Mouse (Mus musculus): ENCODE data around the gene Anapc15-ps. TPM values are rescaled to one million over a fixed set of nuclear protein-coding genes. Genes with fewer than 3 reads are reported as not detected.

Gene Anapc15-ps
- polyA plus RNA-seq, 1 experiment from 2014 or later, result not detected

- TF ChIP-seq CTCF (IDR thresholded peaks at IDR 0.05; ENCODE audit: low read depth), result no peak
- Histone ChIP-seq H3K27me3 (ENCODE audit: insufficient read depth, low read length) (no peaks in the 10 kb centered on the region), H3K4me2 (ENCODE audit: low read length) (no peak overlapping the region), H3K36me3 (ENCODE audit: insufficient read depth, low read length) (no peaks in the 10 kb centered on the region), H3K9me3 (replicated peaks; ENCODE audit: low read length) (no peaks in the 10 kb centered on the region), H3K4me1 (replicated peaks; ENCODE audit: insufficient read depth, low read length) (peaks cover 6% of the 10 kb centered on the region; the same call in 1 of the 2 replicates), H3K27ac (no peak overlapping the region), H3K4me3 (replicated peaks; ENCODE audit: low read depth, low read length) (no peak overlapping the region), H3K9ac (ENCODE audit: low read depth, low read length) (no peak overlapping the region)
- WGBS, result 39% methylated on average over 6 of the region's 6 CpGs
- DNase-seq (ENCODE audit: low spot score), result no peak
- ATAC-seq (replicated peaks; ENCODE audit: low FRiP score, low read depth), result no peak
Observed at GRCm38 (mm10) chr10:95658836-95659343, 14.4 kb downstream of the Anapc15-ps start.

GRCm38 (mm10) chr10:95656236-95657225 is 16.7 kb downstream of the Anapc15-ps start:
- Histone ChIP-seq H3K36me3 (ENCODE audit: insufficient read depth, low read length) (no peaks in the 10 kb centered on the region), H3K4me2 (ENCODE audit: low read length) (no peak overlapping the region), H3K27me3 (ENCODE audit: insufficient read depth, low read length) (no peaks in the 10 kb centered on the region), H3K9ac (ENCODE audit: low read depth, low read length) (no peak overlapping the region), H3K9me3 (replicated peaks; ENCODE audit: low read length) (no peaks in the 10 kb centered on the region), H3K27ac (no peak overlapping the region), H3K4me1 (replicated peaks; ENCODE audit: insufficient read depth, low read length) (peaks cover 6% of the 10 kb centered on the region; the same call in 1 of the 2 replicates), H3K4me3 (replicated peaks; ENCODE audit: low read depth, low read length) (no peak overlapping the region)
- DNase-seq (ENCODE audit: low spot score) (no peak), ATAC-seq (replicated peaks; ENCODE audit: low FRiP score, low read depth) (peak; percentile 54; the same call in 1 of the 2 replicates)
- 65% methylated on average over 10 of the region's 10 CpGs for WGBS
- TF ChIP-seq CTCF (IDR thresholded peaks at IDR 0.05; ENCODE audit: low read depth), result no peak

GRCm38 (mm10) chr10:95652131-95652530 is 21.1 kb downstream of the Anapc15-ps start:
- Histone ChIP-seq H3K4me2 (ENCODE audit: low read length) (no peak overlapping the region), H3K4me1 (replicated peaks; ENCODE audit: insufficient read depth, low read length) (no peaks in the 10 kb centered on the region)
- WGBS, result 91% methylated on average over 5 of the region's 5 CpGs

GRCm38 (mm10) chr10:95648326-95648888 is 24.8 kb downstream of the Anapc15-ps start:
- H3K4me2 ChIP-seq (ENCODE audit: low read length), result no peak overlapping the region
- 84% methylated on average over 11 of the region's 11 CpGs for WGBS
- no peak for ATAC-seq (replicated peaks; ENCODE audit: low FRiP score, low read depth)
- no peaks in the 10 kb centered on the region for H3K9me3 ChIP-seq (replicated peaks; ENCODE audit: low read length)
- no peak overlapping the region for H3K4me3 ChIP-seq (replicated peaks; ENCODE audit: low read depth, low read length)
- TF ChIP-seq CTCF (IDR thresholded peaks at IDR 0.05; ENCODE audit: low read depth), result no peak
- no peak overlapping the region for H3K27ac ChIP-seq
- no peaks in the 10 kb centered on the region for H3K36me3 ChIP-seq (ENCODE audit: insufficient read depth, low read length)
- H3K9ac ChIP-seq (ENCODE audit: low read depth, low read length), result no peak overlapping the region
- H3K27me3 ChIP-seq (ENCODE audit: insufficient read depth, low read length), result no peaks in the 10 kb centered on the region
- H3K4me1 ChIP-seq (replicated peaks; ENCODE audit: insufficient read depth, low read length), result no peaks in the 10 kb centered on the region
- no peak for DNase-seq (ENCODE audit: low spot score)

More at GRCm38 (mm10) chr10:95652131-95652530, 21.1 kb downstream of the Anapc15-ps start:
- no peak overlapping the region for H3K9ac ChIP-seq (ENCODE audit: low read depth, low read length)
- no peak overlapping the region for H3K4me3 ChIP-seq (replicated peaks; ENCODE audit: low read depth, low read length)
- ATAC-seq (replicated peaks; ENCODE audit: low FRiP score, low read depth) (no peak), DNase-seq (ENCODE audit: low spot score) (no peak)
- TF ChIP-seq CTCF (IDR thresholded peaks at IDR 0.05; ENCODE audit: low read depth), result no peak
- no peaks in the 10 kb centered on the region for H3K36me3 ChIP-seq (ENCODE audit: insufficient read depth, low read length)
- no peaks in the 10 kb centered on the region for H3K9me3 ChIP-seq (replicated peaks; ENCODE audit: low read length)
- H3K27ac ChIP-seq, result no peak overlapping the region
- no peaks in the 10 kb centered on the region for H3K27me3 ChIP-seq (ENCODE audit: insufficient read depth, low read length)

GRCm38 (mm10) chr10:95647128-95647527 is 26.1 kb downstream of the Anapc15-ps start:
- no peak for DNase-seq (ENCODE audit: low spot score)
- no peak overlapping the region for H3K4me2 ChIP-seq (ENCODE audit: low read length)
- H3K9me3 ChIP-seq (replicated peaks; ENCODE audit: low read length), result no peaks in the 10 kb centered on the region
- H3K4me3 ChIP-seq (replicated peaks; ENCODE audit: low read depth, low read length), result no peak overlapping the region
- no peaks in the 10 kb centered on the region for H3K36me3 ChIP-seq (ENCODE audit: insufficient read depth, low read length)
- no peaks in the 10 kb centered on the region for H3K27me3 ChIP-seq (ENCODE audit: insufficient read depth, low read length)
- H3K27ac ChIP-seq, result no peak overlapping the region
- no peaks in the 10 kb centered on the region for H3K4me1 ChIP-seq (replicated peaks; ENCODE audit: insufficient read depth, low read length)
- TF ChIP-seq CTCF (IDR thresholded peaks at IDR 0.05; ENCODE audit: low read depth), result no peak
- ATAC-seq (replicated peaks; ENCODE audit: low FRiP score, low read depth), result no peak
- no peak overlapping the region for H3K9ac ChIP-seq (ENCODE audit: low read depth, low read length)
- 69% methylated on average over 9 of the region's 9 CpGs for WGBS

- DNase-seq (ENCODE audit: low spot score), result no peak
- no peaks in the 10 kb centered on the region for H3K27me3 ChIP-seq (ENCODE audit: insufficient read depth, low read length)
- 0 out of 2 replicates have a peak, but pooled peaks have one; percentile 13 for ATAC-seq (replicated peaks; ENCODE audit: low FRiP score, low read depth)
- H3K27ac ChIP-seq, result no peak overlapping the region
- TF ChIP-seq CTCF (IDR thresholded peaks at IDR 0.05; ENCODE audit: low read depth), result no peak
- H3K9ac ChIP-seq (ENCODE audit: low read depth, low read length), result no peak overlapping the region
- H3K4me1 ChIP-seq (replicated peaks; ENCODE audit: insufficient read depth, low read length), result no peaks in the 10 kb centered on the region
- H3K4me3 ChIP-seq (replicated peaks; ENCODE audit: low read depth, low read length), result no peak overlapping the region
- no peak overlapping the region for H3K4me2 ChIP-seq (ENCODE audit: low read length)
- no peaks in the 10 kb centered on the region for H3K9me3 ChIP-seq (replicated peaks; ENCODE audit: low read length)
- 79% methylated on average over 10 of the region's 10 CpGs for WGBS
- H3K36me3 ChIP-seq (ENCODE audit: insufficient read depth, low read length), result no peaks in the 10 kb centered on the region
Observed at GRCm38 (mm10) chr10:95646576-95646975, 26.7 kb downstream of the Anapc15-ps start.
